Mouse (Mus musculus) yolk sac, embryonic 10.5 days (tissue): ENCODE measurements around the gene Epb41.

ENCODE experiments used
- DNase-seq: peaks from one replicate; pipeline ENCODE4 v3.0.0-alpha.2; 2017; ENCODE audit warnings: low spot score

Gene Epb41

GRCm38 (mm10) chr4:132074077-132074932 lies 816 bp downstream of the Epb41 start, which contains the start of gene Gm10300:
Gm10300 (plus strand) TSS chr4:132074697.
- peak; percentile 65 for DNase-seq

- DNase-seq: peak; percentile 60
These were observed 2.2 kb downstream of the Epb41 start for GRCm38 (mm10) chr4:132072946-132073345.

GRCm38 (mm10) chr4:132072156-132072555 lies 3.0 kb downstream of the Epb41 start:
- no peak for DNase-seq

GRCm38 (mm10) chr4:132071674-132072073 lies 3.4 kb downstream of the Epb41 start:
- no peak for DNase-seq

GRCm38 (mm10) chr4:132067938-132068235 lies 7.2 kb downstream of the Epb41 start:
- DNase-seq: no peak

GRCm38 (mm10) chr4:132067112-132067937 lies 7.8 kb downstream of the Epb41 start:
- DNase-seq: no peak

GRCm38 (mm10) chr4:132066101-132066773 lies 8.9 kb downstream of the Epb41 start:
- DNase-seq: peak; percentile 37

- no peak for DNase-seq
These were observed 9.5 kb downstream of the Epb41 start for GRCm38 (mm10) chr4:132065578-132065977.

GRCm38 (mm10) chr4:132064550-132064949 lies 10.6 kb downstream of the Epb41 start:
- no peak for DNase-seq

GRCm38 (mm10) chr4:132062934-132063884 lies 11.9 kb downstream of the Epb41 start:
- DNase-seq: peak; percentile 71

GRCm38 (mm10) chr4:132062289-132062688 lies 12.8 kb downstream of the Epb41 start:
- no peak for DNase-seq

GRCm38 (mm10) chr4:132060040-132060832 lies 14.9 kb downstream of the Epb41 start:
- DNase-seq: no peak

- DNase-seq: no peak
These were observed 15.6 kb downstream of the Epb41 start for GRCm38 (mm10) chr4:132059541-132059940.

GRCm38 (mm10) chr4:132057311-132057710 lies 17.8 kb downstream of the Epb41 start:
- DNase-seq: no peak

GRCm38 (mm10) chr4:132051321-132052275 lies 23.5 kb downstream of the Epb41 start:
- DNase-seq: no peak

- no peak for DNase-seq
These were observed 25.4 kb downstream of the Epb41 start for GRCm38 (mm10) chr4:132049549-132050200.

GRCm38 (mm10) chr4:132048995-132049404 lies 26.1 kb downstream of the Epb41 start:
- DNase-seq: peak; percentile 95
